Mouse (Mus musculus) cerebellum, adult 2 months (tissue): Measurements from ENCODE around the gene Sf3a2. TPM values are rescaled to one million over a fixed set of nuclear protein-coding genes. Genes with fewer than 3 reads are reported as not detected.
"Not testable (repeated sequence)": the region's sequence is repeated elsewhere in the genome, so short reads cannot be mapped to it uniquely, and the experiment has no call there.

Experiments used
- DNase-seq, 2 experiments: peaks; one replicate each; pipeline ENCODE4 v3.0.0; 2021
- H3K27ac ChIP-seq: fragments of 200-500 bp; 2 replicates; pipeline ENCODE4 v1.5.1; 2012; ENCODE audit warnings: low read length, control low read depth, inconsistent platforms; ENCODE audit not compliant: insufficient read depth
- H3K27me3 ChIP-seq: fragments of 200-500 bp; 2 replicates; pipeline ENCODE4 v1.6.1; 2012; ENCODE audit warnings: inconsistent platforms, mild to moderate bottlenecking, low read length, moderate library complexity; ENCODE audit not compliant: control insufficient read depth, insufficient read depth
- H3K4me1 ChIP-seq: fragments of 200-500 bp; 2 replicates; pipeline ENCODE4 v1.6.1; 2011; ENCODE audit warnings: low read length; ENCODE audit not compliant: control insufficient read depth, insufficient read depth
- H3K4me3 ChIP-seq: fragments of 200-500 bp; replicated peaks from 2 replicates; pipeline ENCODE3; 2011; ENCODE audit warnings: mild to moderate bottlenecking, low read depth, low read length, control low read depth; ENCODE audit not compliant: insufficient read depth
- CTCF ChIP-seq: fragments of 200-500 bp; IDR thresholded peaks from 2 replicates; pipeline ENCODE4 v1.5.1; 2011; ENCODE audit warnings: low read depth, mild to moderate bottlenecking, control low read depth, low read length, moderate library complexity, borderline replicate concordance; ENCODE audit not compliant: insufficient read depth
- POLR2A ChIP-seq: fragments of 200-500 bp; IDR thresholded peaks from 2 replicates; pipeline ENCODE4 v1.6.1; 2011; ENCODE audit warnings: low read length, control low read depth, borderline replicate concordance; ENCODE audit not compliant: insufficient read depth
- WGBS: fragments of 180-500 bp; shearing (Covaris S2); methylation state at CpG from one replicate; pipeline ENCODE4 v1.1.7; 2018; 5-methylcytosine and 5-hydroxymethylcytosine counted together
- polyA plus RNA-seq: library from polyadenylated mRNA; depleted of rRNA; stranded (reverse); fragments of >200 nt; gene quantifications from 2 replicates; pipeline ENCODE4 v1.2.3, GENCODE M21; 2012

Gene Sf3a2
- polyA plus RNA-seq, 1 experiment: 52.0 TPM

- no peak for TF ChIP-seq CTCF
- TF ChIP-seq POLR2A: peak; percentile 82
- H3K27ac ChIP-seq: peak overlapping the region; percentile 76
- H3K27me3 ChIP-seq: no peaks in the 10 kb centered on the region
- DNase-seq: peak; percentile 90 to 94
- peak overlapping the region; percentile 53 for H3K4me3 ChIP-seq
- H3K4me1 ChIP-seq: peaks cover 20% of the 10 kb centered on the region
- WGBS: under 1% methylated on average over 58 of the region's 58 CpGs
Measured at GRCm38 (mm10) chr10:80807057-80807627, 9.1 kb downstream of the Sf3a2 start.

- 29% methylated on average over 40 of the region's 40 CpGs for WGBS
- no peaks in the 10 kb centered on the region for H3K27me3 ChIP-seq
- H3K27ac ChIP-seq: no peak overlapping the region
- peaks cover 16% of the 10 kb centered on the region for H3K4me1 ChIP-seq
- H3K4me3 ChIP-seq: no peak overlapping the region
- DNase-seq: no peak
- TF ChIP-seq CTCF: no peak
- TF ChIP-seq POLR2A: no peak
Measured at GRCm38 (mm10) chr10:80808099-80808984, 10.3 kb downstream of the Sf3a2 start.

GRCm38 (mm10) chr10:80808985-80809632 is 11.1 kb downstream of the Sf3a2 start:
- Histone ChIP-seq H3K4me1 (peaks cover 16% of the 10 kb centered on the region), H3K27ac (no peak overlapping the region), H3K4me3 (no peak overlapping the region), H3K27me3 (no peaks in the 10 kb centered on the region)
- no peak for DNase-seq
- WGBS: 25% methylated on average over 18 of the region's 18 CpGs
- TF ChIP-seq CTCF: no peak

- TF ChIP-seq POLR2A (no peak), CTCF (no peak)
- no peak overlapping the region for H3K4me3 ChIP-seq
- H3K4me1 ChIP-seq: peaks cover 16% of the 10 kb centered on the region
- no peak for DNase-seq
- 13% methylated on average over 18 of the region's 20 CpGs for WGBS
- no peaks in the 10 kb centered on the region for H3K27me3 ChIP-seq
- H3K27ac ChIP-seq: no peak overlapping the region
Measured at GRCm38 (mm10) chr10:80810084-80810483, 12.1 kb downstream of the Sf3a2 start.

- H3K27ac ChIP-seq: no peak overlapping the region
- WGBS: 67% methylated on average over 5 of the region's 5 CpGs
- H3K4me3 ChIP-seq: no peak overlapping the region
- H3K27me3 ChIP-seq: no peaks in the 10 kb centered on the region
- no peak for TF ChIP-seq POLR2A
- no peak for TF ChIP-seq CTCF
- H3K4me1 ChIP-seq: peaks cover 7% of the 10 kb centered on the region; the same call in 1 of the 2 replicates
- DNase-seq: no peak
Measured at GRCm38 (mm10) chr10:80812391-80813041, 14.5 kb downstream of the Sf3a2 start.

GRCm38 (mm10) chr10:80813366-80813765 is 15.4 kb downstream of the Sf3a2 start, which contains the start of gene Jsrp1:
Gene Jsrp1 (minus strand): TSS chr10:80813498.
- H3K27me3 ChIP-seq: no peaks in the 10 kb centered on the region
- H3K4me3 ChIP-seq: no peak within 1 kb of the TSS
- TF ChIP-seq POLR2A (no peak), CTCF (no peak)
- H3K27ac ChIP-seq: no peak within 1 kb of the TSS
- peaks cover 2% of the 10 kb centered on the region; the same call in 1 of the 2 replicates for H3K4me1 ChIP-seq
- no peak for DNase-seq
- WGBS: 45% methylated on average over 4 of the region's 4 CpGs

- H3K4me3 ChIP-seq: no peak overlapping the region
- H3K4me1 ChIP-seq: no peaks in the 10 kb centered on the region
- TF ChIP-seq CTCF: no peak
- no peak for TF ChIP-seq POLR2A
- 34% methylated on average over 7 of the region's 7 CpGs for WGBS
- no peak overlapping the region for H3K27ac ChIP-seq
- no peaks in the 10 kb centered on the region for H3K27me3 ChIP-seq
- no peak for DNase-seq
Measured at GRCm38 (mm10) chr10:80814800-80815199, 16.8 kb downstream of the Sf3a2 start.

- WGBS: 91% methylated on average over 3 of the region's 3 CpGs
- not testable (repeated sequence) for H3K4me3 ChIP-seq, H3K27ac ChIP-seq, H3K4me1 ChIP-seq, H3K27me3 ChIP-seq, DNase-seq
Measured at GRCm38 (mm10) chr10:80816303-80816702, 18.3 kb downstream of the Sf3a2 start.
